Mouse (Mus musculus): Measurements from ENCODE around the gene H2-Q10.
"Not testable (repeated sequence)": the region's sequence is repeated elsewhere in the genome, so short reads cannot be mapped to it uniquely, and the experiment has no call there.

The H2-Q10 gene

GRCm38 (mm10) chr17:35469842-35470751 lies at the start of gene H2-Q10:
TSS of gene H2-Q10 (plus strand) at chr17:35470089.
- DNase-seq (ENCODE audit: extremely low read depth, low read depth), result no peak

- peak; percentile 17 for DNase-seq (ENCODE audit: extremely low read depth, low read depth)
These were observed 49.6 kb upstream of the H2-Q10 start for GRCm38 (mm10) chr17:35420206-35420810.

- DNase-seq (ENCODE audit: extremely low read depth, low read depth), result not testable (repeated sequence)
These were observed 48.6 kb upstream of the H2-Q10 start for GRCm38 (mm10) chr17:35421331-35421730.

GRCm38 (mm10) chr17:35422360-35422759 lies 47.5 kb upstream of the H2-Q10 start:
- DNase-seq (ENCODE audit: extremely low read depth, low read depth), result not testable (repeated sequence)

GRCm38 (mm10) chr17:35423131-35423810 lies 46.6 kb upstream of the H2-Q10 start:
- DNase-seq (ENCODE audit: extremely low read depth, low read depth), result not testable (repeated sequence)

- not testable (repeated sequence) for DNase-seq (ENCODE audit: extremely low read depth, low read depth)
These were observed 45.8 kb upstream of the H2-Q10 start for GRCm38 (mm10) chr17:35424106-35424505.

GRCm38 (mm10) chr17:35424624-35425416 lies 45.1 kb upstream of the H2-Q10 start, which contains the start of gene H2-Q6:
TSS of gene H2-Q6 (plus strand) at chr17:35424850.
- DNase-seq (ENCODE audit: extremely low read depth, low read depth), result peak; percentile 71

- not testable (repeated sequence) for DNase-seq (ENCODE audit: extremely low read depth, low read depth)
These were observed 44.4 kb upstream of the H2-Q10 start for GRCm38 (mm10) chr17:35425474-35425873.

GRCm38 (mm10) chr17:35428883-35429282 lies 41.0 kb upstream of the H2-Q10 start:
- DNase-seq (ENCODE audit: extremely low read depth, low read depth), result not testable (repeated sequence)

- not testable (repeated sequence) for DNase-seq (ENCODE audit: extremely low read depth, low read depth)
These were observed 39.2 kb upstream of the H2-Q10 start for GRCm38 (mm10) chr17:35430671-35431070.

- DNase-seq (ENCODE audit: extremely low read depth, low read depth), result not testable (repeated sequence)
These were observed 37.7 kb upstream of the H2-Q10 start for GRCm38 (mm10) chr17:35432167-35432566.

- not testable (repeated sequence) for DNase-seq (ENCODE audit: extremely low read depth, low read depth)
These were observed 35.1 kb upstream of the H2-Q10 start for GRCm38 (mm10) chr17:35434836-35435235.

- DNase-seq (ENCODE audit: extremely low read depth, low read depth), result not testable (repeated sequence)
These were observed 34.3 kb upstream of the H2-Q10 start for GRCm38 (mm10) chr17:35435577-35435976.

GRCm38 (mm10) chr17:35437386-35437936 lies 32.4 kb upstream of the H2-Q10 start:
- not testable (repeated sequence) for DNase-seq (ENCODE audit: extremely low read depth, low read depth)

- not testable (repeated sequence) for DNase-seq (ENCODE audit: extremely low read depth, low read depth)
These were observed 31.5 kb upstream of the H2-Q10 start for GRCm38 (mm10) chr17:35438395-35438794.

- peak; percentile 75 for DNase-seq (ENCODE audit: extremely low read depth, low read depth)
These were observed 31.0 kb upstream of the H2-Q10 start, which contains the start of gene H2-Q7 for GRCm38 (mm10) chr17:35438885-35439284. TSS of gene H2-Q7 (plus strand) at chr17:35439155.

GRCm38 (mm10) chr17:35439295-35439747 lies 30.6 kb upstream of the H2-Q10 start:
- not testable (repeated sequence) for DNase-seq (ENCODE audit: extremely low read depth, low read depth)

GRCm38 (mm10) chr17:35439925-35440645 lies 29.8 kb upstream of the H2-Q10 start:
- not testable (repeated sequence) for DNase-seq (ENCODE audit: extremely low read depth, low read depth)

GRCm38 (mm10) chr17:35442376-35442775 lies 27.5 kb upstream of the H2-Q10 start:
- not testable (repeated sequence) for DNase-seq (ENCODE audit: extremely low read depth, low read depth)

- DNase-seq (ENCODE audit: extremely low read depth, low read depth), result not testable (repeated sequence)
These were observed 25.4 kb upstream of the H2-Q10 start for GRCm38 (mm10) chr17:35444510-35444909.

Data from MEL-GATA-1-ER (cell line).